Mouse (Mus musculus) lung, postnatal 0 days (tissue): Measurements from ENCODE around the gene C2cd4a.

Source experiments
- CTCF ChIP-seq: IDR thresholded peaks from 2 replicates; pipeline ENCODE4 v1.5.1; 2016; ENCODE audit warnings: antibody characterized with exemption, mild to moderate bottlenecking
- EP300 ChIP-seq: IDR thresholded peaks from 2 replicates; pipeline ENCODE4 v1.6.1; 2016; ENCODE audit warnings: antibody characterized with exemption, mild to moderate bottlenecking, control low read depth

DNA sequence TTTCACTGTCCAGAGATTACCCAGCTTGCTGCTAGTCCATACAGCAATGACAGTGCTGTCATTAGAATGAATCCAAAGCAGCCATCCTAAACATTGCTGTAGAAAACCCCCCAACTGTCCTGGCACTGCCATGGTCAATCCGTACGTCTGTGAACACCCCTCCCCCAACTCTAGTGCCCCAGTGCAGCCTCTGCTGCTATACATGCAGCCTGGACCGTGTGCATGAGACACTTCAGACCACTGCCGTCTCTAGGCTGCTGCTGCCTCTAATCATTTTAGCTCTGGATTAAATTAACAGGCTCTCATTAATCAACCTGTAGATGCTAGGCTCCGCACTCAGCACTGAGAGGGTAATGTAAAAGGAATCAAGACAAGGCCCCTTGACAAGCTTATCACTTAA lies 25.1 kb downstream of the C2cd4a start:
- TF ChIP-seq EP300 (no peak), CTCF (no peak)
